Mouse (Mus musculus): ENCODE data around the gene Olfr1443.
A peak's percentile ranks its signal among the peaks of the same experiment; 100 is the strongest.
"Not testable (repeated sequence)": the region's sequence is repeated elsewhere in the genome, so short reads cannot be mapped to it uniquely, and the experiment has no call there.

The Olfr1443 gene

DNA sequence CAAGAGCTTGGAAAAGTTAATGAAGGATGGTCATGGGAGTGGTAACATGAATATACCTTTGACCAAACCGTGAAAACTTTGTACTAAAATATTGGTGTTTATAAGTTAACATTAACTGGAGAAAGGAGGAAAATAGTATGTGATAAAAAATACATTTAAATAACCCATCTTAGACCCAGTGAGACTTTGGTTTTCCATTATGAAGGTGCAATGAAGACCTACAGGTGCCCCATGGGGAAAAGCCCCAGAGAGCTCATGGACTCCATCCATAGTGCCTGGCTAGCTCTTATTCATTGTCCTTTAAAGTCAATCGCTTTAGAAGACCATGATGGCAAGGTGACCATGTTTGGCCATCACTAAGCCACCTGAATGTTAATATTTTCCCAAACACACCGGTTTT, at the start of gene Olfr1443:
TSS of gene Olfr1443 (plus strand) at position 301 of the 400 bp plus-strand sequence.
- DNase-seq, result no peak

- DNase-seq, result no peak
Measured at GRCm38 (mm10) chr19:12633176-12633575, 44.7 kb upstream of the Olfr1443 start, which contains the start of gene Glyat. TSS of gene Glyat (plus strand) at chr19:12633308.

- DNase-seq, result no peak
Measured at GRCm38 (mm10) chr19:12634259-12634658, 43.7 kb upstream of the Olfr1443 start.

- no peak for DNase-seq
Measured at GRCm38 (mm10) chr19:12634963-12635362, 42.9 kb upstream of the Olfr1443 start.

- no peak for DNase-seq
Measured at GRCm38 (mm10) chr19:12636863-12637262, 41.0 kb upstream of the Olfr1443 start.

DNA sequence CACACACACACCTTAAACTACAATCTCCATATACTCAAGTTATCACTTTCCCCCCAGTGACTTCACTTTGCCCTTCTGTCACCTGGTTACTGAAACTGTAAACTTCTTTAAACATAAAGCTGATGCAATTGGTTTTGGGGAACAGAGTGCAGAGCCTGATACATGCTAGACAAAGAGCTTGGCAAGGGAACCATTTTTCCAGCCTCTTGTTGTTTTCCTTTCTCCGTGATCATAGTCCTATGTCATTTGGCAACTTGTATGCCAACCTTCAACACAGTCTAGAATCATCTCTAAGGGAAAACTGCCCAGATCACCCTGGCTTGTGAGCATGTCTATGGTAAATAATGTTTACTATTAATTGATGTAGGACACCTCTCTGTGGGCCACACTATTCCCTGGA, 39.9 kb upstream of the Olfr1443 start:
- no peak for DNase-seq

DNA sequence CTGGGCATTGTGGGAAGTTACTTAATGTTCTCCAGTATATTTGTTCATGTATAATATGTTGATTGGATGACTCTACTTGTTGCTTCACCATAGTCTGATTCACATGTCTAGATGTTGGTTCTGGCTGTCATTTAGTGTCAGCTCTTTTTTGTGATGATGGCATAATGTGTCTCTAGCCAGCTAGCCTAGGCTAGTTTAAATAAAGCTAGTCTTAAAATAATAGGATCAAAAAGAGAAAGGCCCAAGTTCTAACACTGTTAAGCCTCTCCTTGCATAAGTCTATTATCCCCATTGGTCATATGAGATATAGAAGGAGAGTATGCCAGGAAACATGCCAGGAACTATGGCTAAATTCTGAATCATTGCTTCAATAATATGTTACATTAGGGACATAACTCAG, 28.4 kb upstream of the Olfr1443 start:
- DNase-seq, result no peak

GRCm38 (mm10) chr19:12666156-12666555, 11.8 kb upstream of the Olfr1443 start:
- no peak for DNase-seq

DNA sequence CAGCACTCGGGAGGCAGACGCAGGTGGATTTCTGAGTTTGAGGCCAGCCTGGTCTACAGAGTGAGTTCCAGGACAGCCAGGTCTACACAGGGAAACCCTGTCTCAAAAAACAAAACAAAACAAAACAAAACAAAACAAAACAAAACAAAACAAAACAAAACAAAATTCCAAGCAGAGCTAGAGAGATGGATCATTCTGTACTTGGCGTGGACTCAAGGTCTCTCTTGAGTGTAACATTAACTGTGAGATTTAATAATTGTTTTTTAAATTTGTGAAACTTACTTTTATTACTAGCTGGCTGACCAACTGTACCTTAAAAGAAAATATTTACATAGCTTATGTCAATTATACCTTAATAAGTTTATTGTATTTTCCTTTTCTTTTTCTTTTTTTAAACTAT, 9.3 kb upstream of the Olfr1443 start:
- not testable (repeated sequence) for DNase-seq

DNA sequence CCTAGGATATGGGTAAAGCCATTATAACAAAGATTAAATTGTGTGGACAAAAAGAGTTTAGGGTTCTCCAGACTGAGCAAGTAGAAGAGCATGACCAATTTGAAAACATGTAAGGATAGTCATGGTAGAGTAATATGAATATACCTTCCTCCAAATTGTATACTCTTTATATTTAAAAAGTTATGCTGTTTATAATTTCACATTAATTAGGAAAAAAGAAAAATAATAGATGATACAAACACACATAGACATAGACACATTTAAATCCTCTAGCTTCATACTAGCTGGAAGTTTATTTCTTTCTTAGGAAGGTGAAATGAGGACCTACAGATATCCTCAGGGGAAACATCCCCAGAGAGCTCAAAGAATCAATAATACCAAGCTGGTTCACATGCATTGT, 7.8 kb upstream of the Olfr1443 start, which contains the start of gene Olfr1442:
TSS of gene Olfr1442 (plus strand) at position 301 of the 400 bp plus-strand sequence.
- DNase-seq, result no peak

GRCm38 (mm10) chr19:12671051-12671450, 6.9 kb upstream of the Olfr1443 start:
- DNase-seq, result no peak

DNA sequence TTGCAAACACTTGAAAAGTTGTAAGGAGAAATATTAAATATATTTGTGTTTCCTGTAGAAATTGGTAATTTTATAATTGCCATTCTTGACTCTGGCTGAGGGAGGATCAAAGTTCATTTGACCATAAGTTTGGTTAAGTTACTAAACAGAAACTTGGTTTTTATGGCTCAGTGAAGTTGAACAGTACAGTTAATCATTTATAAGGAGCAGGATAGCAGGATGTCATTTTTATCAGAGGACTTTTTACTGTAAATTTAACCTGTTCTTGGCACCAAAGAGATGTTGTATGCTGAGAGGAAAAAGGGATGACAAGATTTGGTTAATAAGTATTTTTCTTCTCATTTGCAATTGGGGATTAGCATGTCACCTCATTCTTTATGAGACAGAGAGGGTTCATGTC, 6.7 kb downstream of the Olfr1443 start:
- DNase-seq, result no peak

GRCm38 (mm10) chr19:12685231-12685630, 7.3 kb downstream of the Olfr1443 start:
- DNase-seq, result no peak

DNA sequence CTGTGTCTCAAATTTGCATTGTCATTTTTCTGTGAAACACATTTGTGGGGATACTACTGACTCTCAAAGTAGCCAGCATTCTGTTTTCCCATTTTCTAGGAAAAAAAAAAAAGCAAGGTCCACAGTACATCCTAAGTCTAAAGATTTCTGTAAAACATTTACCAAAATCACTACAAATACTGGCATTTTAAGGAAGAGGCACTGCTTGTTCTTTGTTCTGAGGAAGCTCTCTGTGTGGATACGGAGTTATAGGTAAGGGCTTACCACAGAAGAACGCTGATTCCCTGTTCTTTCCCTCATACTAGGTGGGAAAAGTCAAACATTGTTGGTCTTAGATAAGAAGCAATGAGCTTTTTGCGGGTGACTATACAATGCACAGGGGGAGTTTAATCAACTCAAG, 17.7 kb downstream of the Olfr1443 start, which contains the start of gene Keg1:
TSS of gene Keg1 (plus strand) at position 197 of the 400 bp plus-strand sequence.
- DNase-seq, result no peak

- DNase-seq, result no peak
Measured at GRCm38 (mm10) chr19:12696221-12696620, 18.3 kb downstream of the Olfr1443 start.

GRCm38 (mm10) chr19:12708458-12708857, 30.5 kb downstream of the Olfr1443 start:
- DNase-seq, result no peak

DNA sequence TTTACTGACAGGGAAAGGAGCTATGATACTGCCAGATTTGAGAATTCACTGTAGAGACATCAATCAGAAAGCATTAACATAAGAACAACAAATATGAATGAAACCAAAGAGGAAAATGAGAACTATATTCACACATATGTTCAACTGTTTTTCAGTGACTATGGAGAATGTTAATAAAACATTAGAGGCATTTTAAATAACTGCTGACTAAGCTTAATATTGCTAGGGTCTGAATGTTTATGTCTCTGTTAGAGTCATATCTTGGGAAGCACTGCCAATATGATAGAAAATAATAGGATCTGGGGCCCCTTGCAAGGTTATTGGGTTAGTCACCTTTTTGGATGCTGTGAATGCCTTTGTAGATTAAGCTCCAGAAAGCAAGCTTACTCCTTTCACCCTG, 31.1 kb downstream of the Olfr1443 start:
- DNase-seq, result no peak

- DNase-seq, result no peak
Measured at GRCm38 (mm10) chr19:12719189-12719588, 41.3 kb downstream of the Olfr1443 start.

GRCm38 (mm10) chr19:12720463-12720862, 42.6 kb downstream of the Olfr1443 start:
- no peak for DNase-seq

DNA sequence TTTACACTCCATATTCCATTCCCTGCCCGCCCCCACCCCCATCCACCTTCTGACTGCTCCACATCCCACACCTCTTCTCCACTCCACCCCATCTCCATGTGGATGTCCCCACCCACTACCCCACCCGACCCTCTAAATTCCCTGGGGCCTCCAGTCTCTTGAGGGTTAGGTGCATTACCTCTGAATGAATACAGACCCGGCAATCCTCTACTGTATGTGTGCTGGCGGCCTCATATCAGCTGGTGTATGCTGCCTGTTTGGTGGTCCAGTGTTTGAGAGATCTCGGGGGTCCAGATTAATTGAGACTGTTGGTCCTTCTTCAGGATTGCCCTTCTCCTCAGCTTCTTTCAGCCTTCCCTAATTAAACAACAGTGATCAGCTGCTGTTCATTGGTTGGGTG, 43.0 kb downstream of the Olfr1443 start:
- DNase-seq, result not testable (repeated sequence)

DNA sequence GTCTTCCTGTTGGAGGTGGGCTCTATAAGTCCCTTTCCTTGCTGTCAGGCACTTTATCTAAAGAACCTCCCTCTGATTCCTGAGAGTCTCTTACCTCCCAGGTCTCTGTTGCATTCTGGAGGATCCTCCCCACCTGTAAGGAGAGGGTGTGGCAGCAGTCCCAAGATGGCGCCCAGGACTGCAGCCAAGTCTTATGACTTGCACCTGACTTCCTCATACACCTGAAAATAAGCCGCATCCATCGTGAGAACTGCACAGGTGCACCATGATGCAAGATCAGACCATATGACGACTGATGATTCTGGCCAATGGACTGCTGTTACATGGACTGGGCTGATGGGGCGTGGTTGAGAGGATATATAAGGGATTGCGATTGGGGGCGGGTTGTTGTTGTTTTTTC, 43.7 kb downstream of the Olfr1443 start:
- not testable (repeated sequence) for DNase-seq

GRCm38 (mm10) chr19:12722308-12722707, 44.4 kb downstream of the Olfr1443 start:
- peak; percentile 8 for DNase-seq

DNA sequence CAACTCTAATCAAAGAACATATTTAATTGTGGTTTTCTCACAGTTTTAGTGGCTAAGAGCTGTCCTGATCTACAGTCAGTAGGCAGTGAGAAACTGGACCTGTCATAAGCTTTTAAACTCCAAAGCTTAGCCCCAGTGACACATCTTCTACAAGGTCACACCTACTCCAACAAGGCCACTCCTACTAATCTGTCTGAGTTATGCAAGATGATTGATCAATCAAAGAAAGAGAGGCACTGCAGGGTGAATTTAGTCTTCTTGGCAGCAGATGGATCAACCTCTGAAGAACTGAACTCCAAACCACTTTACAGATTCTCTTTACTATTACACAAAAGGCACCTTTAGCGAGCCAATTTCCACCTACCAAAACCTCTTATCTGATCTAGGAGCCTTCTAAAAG, 47.9 kb downstream of the Olfr1443 start:
- DNase-seq, result no peak

- DNase-seq, result no peak
Measured at GRCm38 (mm10) chr19:12731036-12731435, 53.1 kb downstream of the Olfr1443 start.

DNA sequence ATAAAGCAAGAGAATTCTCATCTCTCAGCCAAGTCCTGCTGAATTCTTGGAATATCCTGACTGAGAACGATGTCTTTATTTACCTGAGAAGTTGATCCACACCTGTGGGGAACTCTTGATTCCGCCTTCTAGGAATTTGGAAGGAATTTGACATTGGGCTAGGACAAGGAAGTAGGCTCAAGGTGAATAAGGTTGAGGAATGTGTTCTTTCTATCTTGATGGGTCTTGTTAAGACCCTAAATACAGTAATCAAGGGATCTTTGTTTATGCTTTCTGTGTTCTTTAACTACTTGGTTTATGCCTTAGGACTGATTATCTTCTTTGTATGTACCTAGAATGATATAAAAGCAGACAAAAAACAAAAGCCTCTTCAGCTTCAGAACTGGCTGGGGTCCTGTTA, 54.0 kb downstream of the Olfr1443 start:
- DNase-seq, result no peak

All from layer of hippocampus, adult 9-11 months (tissue).